Mouse (Mus musculus): ENCODE measurements around the gene Klri2. TPM values are rescaled to one million over a fixed set of nuclear protein-coding genes. Genes with fewer than 3 reads are reported as not detected.
A peak's percentile ranks its signal among the peaks of the same experiment; 100 is the strongest.
"Not testable (repeated sequence)": the region's sequence is repeated elsewhere in the genome, so short reads cannot be mapped to it uniquely, and the experiment has no call there.

The Klri2 gene
- total RNA-seq (2021): under 1 TPM in 1 of 2 experiments, not detected in 1; 0.19 TPM
- long read RNA-seq, experiment 1: 0 reads
- long read RNA-seq, experiment 2: 0 reads

- intact Hi-C loops (cut with DNase I): no loop called here
Measured at GRCm38 (mm10) chr6:129740069-129740721, at the start of gene Klri2. Gene Klri2, minus strand, starts transcription at chr6:129740484.

DNA sequence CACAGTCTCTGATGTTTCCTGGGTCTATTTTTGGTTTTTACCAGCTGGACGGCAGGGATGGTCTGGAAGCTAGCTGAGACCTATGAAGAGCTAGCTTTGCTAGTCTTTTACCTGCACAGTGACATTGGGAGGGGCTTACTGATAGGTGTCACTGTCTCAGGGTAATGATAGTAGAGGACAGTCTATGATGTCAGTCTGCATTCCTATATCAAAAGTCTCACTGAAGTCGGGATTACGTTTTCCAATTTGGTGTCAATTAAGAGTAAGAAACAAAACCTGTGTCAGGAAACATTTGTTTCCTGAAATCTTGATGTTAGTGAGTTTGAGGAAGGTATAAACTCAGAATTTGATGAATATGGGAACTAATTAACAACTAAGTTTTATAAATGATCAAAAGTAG is 43.9 kb upstream of the Klri2 start, which contains the start of gene Gm156:
Gene Gm156, minus strand, starts transcription at position 101 of the 400 bp plus-strand sequence.
- intact Hi-C loops (cut with DNase I): not testable (repeated sequence)

More at GRCm38 (mm10) chr6:129740069-129740721, at the start of gene Klri2:
- DNase-seq (ENCODE audit: low spot score in 2 of 2): no peak

GRCm38 (mm10) chr6:129747654-129748032 is 7.4 kb upstream of the Klri2 start:
- intact Hi-C loops (cut with DNase I): no loop called here

More for the DNA sequence above, 43.9 kb upstream of the Klri2 start, which contains the start of gene Gm156:
- not testable (repeated sequence) for DNase-seq (ENCODE audit: low spot score in 2 of 2)

GRCm38 (mm10) chr6:129747016-129747653 is 6.9 kb upstream of the Klri2 start:
- peak in 1 of 2 experiments; percentile 0 for DNase-seq (ENCODE audit: low spot score in 2 of 2)
- intact Hi-C loops (cut with DNase I): no loop called here

More at GRCm38 (mm10) chr6:129747654-129748032, 7.4 kb upstream of the Klri2 start:
- no peak for DNase-seq (ENCODE audit: low spot score in 2 of 2)

DNA sequence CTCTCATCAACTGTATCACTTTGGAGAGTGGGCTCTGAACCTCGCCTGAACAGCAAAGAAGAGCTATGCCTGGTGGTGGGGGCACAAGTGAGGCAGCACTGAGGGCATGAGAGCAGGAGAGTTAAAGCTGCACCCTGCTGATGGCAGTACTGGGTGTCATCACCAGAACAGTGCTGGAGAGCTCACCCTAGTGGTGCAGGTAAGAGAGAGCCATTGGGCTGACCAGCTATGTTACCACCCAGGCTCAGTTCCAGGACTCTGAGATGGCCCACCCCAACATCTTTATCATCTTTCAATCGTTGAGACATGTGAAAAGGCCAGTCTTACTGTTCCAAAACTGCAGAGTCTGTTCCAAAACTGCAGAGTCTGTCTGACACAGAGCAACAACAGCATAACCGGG is 5.9 kb upstream of the Klri2 start:
- DNase-seq (ENCODE audit: low spot score in 2 of 2): no peak
- intact Hi-C loops (cut with DNase I): no loop called here

- DNase-seq (ENCODE audit: low spot score in 2 of 2): no peak
- intact Hi-C loops (cut with DNase I): no loop called here
Measured at GRCm38 (mm10) chr6:129736414-129736813, 3.9 kb downstream of the Klri2 start.

DNA sequence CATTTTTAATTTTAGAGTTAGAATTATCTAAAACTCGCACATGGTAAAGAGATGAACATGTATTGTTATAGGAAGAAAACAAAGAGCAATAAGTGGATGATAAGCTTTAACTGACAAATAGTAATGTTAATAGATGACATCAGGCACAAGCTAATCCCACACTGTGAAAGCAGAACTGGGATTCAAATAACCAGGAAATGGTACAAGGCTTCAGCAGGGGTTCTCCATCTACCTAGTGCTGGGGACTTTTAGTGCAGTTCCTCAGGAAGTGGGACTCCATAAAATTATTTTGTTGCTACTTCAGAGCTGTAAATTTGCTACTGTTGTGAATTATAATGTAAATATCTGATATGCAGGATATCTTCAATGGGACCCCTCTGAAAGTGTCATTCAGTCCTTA is 13.0 kb downstream of the Klri2 start:
- DNase-seq (ENCODE audit: low spot score in 2 of 2): no peak
- intact Hi-C loops (cut with DNase I): no loop called here

- DNase-seq (ENCODE audit: low spot score in 2 of 2): no peak
- intact Hi-C loops (cut with DNase I): no loop called here
Measured at GRCm38 (mm10) chr6:129721390-129721789, 18.9 kb downstream of the Klri2 start.

- intact Hi-C loops (cut with DNase I): no loop called here
Measured at GRCm38 (mm10) chr6:129720487-129720886, 19.8 kb downstream of the Klri2 start.

GRCm38 (mm10) chr6:129717032-129717431 is 23.3 kb downstream of the Klri2 start, which contains the start of gene Klri1:
Gene Klri1, minus strand, starts transcription at chr6:129717132.
- DNase-seq (ENCODE audit: low spot score in 2 of 2): no peak
- intact Hi-C loops (cut with DNase I): no loop called here

More at GRCm38 (mm10) chr6:129720487-129720886, 19.8 kb downstream of the Klri2 start:
- no peak for DNase-seq (ENCODE audit: low spot score in 2 of 2)

- intact Hi-C loops (cut with DNase I): no loop called here
Measured at GRCm38 (mm10) chr6:129713566-129713965, 26.7 kb downstream of the Klri2 start.

DNA sequence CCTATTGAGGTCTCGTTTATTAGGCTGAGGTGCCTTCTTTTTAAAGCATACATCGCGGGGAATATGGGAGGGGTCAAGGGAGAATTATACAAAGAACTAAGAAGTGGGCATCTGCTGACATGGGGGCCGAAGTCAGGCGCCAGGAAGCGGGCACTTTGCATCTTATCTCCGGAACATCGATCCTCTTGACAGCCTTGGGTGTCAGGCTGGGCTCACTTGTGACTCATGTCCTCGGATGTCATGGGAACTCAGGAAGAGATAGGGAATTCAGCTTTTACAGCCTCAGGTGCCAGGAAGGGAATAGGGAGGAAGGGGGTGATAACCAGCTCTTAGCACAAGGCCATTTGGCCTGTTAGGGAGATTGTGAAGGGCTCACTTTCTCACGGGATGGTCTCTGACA is 48.8 kb downstream of the Klri2 start:
- DNase-seq (ENCODE audit: low spot score in 2 of 2); intact Hi-C loops (cut with DNase I): not testable (repeated sequence)

More at GRCm38 (mm10) chr6:129713566-129713965, 26.7 kb downstream of the Klri2 start:
- DNase-seq (ENCODE audit: low spot score in 2 of 2): no peak

DNA sequence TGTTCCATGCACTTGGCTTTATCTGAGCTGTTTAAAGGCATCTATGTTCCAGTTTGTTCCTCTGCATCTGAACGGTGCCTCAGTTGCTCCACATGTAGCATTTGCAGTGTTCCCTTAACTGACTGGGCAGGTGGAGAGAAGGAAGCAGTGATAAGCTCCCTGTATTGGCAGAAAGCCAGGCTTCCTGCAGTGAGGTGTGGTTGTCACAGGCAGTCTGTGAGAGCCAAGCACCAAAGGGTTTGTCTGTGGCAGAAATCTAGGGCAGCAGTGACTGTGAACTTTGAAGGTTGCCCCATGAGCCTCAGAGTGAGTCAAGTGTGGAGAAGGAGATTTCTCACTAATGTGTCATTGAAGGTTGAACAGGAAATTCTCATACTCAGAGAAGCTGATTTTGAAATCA is 59.9 kb downstream of the Klri2 start:
- DNase-seq (ENCODE audit: low spot score in 2 of 2): peak in 1 of 2 experiments; percentile 1
- intact Hi-C loops (cut with DNase I): no loop called here

Small RNA genes within 50 kb of the gene (microRNA-seq; reads per million reads assigned to microRNA genes)
- gene Mir680-1: 0 reads per million in 2 experiments

Other genes starting within 250 kb of the Klri2 start
- not detected for gene Olr1, start 233.3 kb downstream of the Klri2 start, total RNA-seq (2021)
- not detected for gene Tmem52b, start 227.9 kb downstream of the Klri2 start, total RNA-seq (2021)
- 100 to 1,000 TPM; 576 to 580 TPM for gene Gabarapl1, start 207.3 kb downstream of the Klri2 start, total RNA-seq (2021)
- not detected for gene Klre1, start 162.6 kb downstream of the Klri2 start, total RNA-seq (2021)
- gene Klrd1, start 148.7 kb downstream of the Klri2 start, total RNA-seq (2021): under 1 TPM in 1 of 2 experiments, not detected in 1; 0.49 TPM
- not detected for gene Klrk1, start 116.6 kb downstream of the Klri2 start, total RNA-seq (2021)
- not detected for gene Klrc3, start 97.1 kb downstream of the Klri2 start, total RNA-seq (2021)
- not detected for gene Klrc2, start 79.8 kb downstream of the Klri2 start, total RNA-seq (2021)
- gene Klrc1, start 61.5 kb downstream of the Klri2 start, total RNA-seq (2021): not detected
- not detected for gene Klri1, start 23.4 kb downstream of the Klri2 start, total RNA-seq (2021)
- gene Gm156, start 43.8 kb upstream of the Klri2 start, total RNA-seq (2021): not detected
- not detected for gene Gm17631, start 122.2 kb upstream of the Klri2 start, total RNA-seq (2021)
- gene Klra17, start 136.2 kb upstream of the Klri2 start, total RNA-seq (2021): not detected
- not detected for gene Klra5, start 177.2 kb upstream of the Klri2 start, total RNA-seq (2021)